Mouse (Mus musculus): ENCODE results near the gene Hspa2. TPM values are rescaled to one million over a fixed set of nuclear protein-coding genes. Genes with fewer than 3 reads are reported as not detected.

Gene Hspa2
- polyA plus RNA-seq (2012; rRNA removed) = 6.7 and 6.8 TPM in 2 replicates

DNA sequence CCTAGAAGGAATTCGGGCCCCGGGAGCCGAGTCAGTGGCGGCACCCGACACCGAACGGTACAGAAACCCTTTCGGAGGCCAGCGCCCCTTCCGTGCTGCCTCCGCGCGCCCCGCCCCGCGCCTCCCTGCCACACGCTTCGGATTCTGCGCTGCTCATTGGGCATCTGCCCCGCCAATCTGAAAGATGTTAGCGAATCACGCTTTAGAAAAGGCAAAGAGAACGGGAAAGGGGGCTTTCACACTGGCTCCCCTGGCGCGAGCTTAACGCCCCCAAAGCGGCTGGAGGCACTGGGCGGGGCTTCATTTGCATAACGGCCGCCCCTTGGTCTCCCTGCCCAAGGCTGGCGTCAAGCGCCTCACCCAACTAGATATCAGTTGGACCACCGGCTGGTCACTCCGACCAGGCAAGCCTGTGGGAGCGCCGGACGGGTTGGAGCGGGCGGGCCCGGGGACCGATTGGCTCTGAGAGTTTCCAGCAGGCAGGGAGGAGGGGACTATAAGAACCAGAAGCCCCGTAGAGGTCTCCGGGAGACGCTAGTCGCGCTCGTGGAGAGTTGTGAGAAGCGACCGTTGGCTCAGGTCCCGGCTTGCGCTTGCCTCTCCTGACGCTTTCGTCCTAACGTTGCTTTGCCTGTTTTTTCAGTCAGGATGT lies at the start of gene Hspa2:
Gene Hspa2 (plus strand): TSS at position 291 of the 652 bp plus-strand sequence.

DNA sequence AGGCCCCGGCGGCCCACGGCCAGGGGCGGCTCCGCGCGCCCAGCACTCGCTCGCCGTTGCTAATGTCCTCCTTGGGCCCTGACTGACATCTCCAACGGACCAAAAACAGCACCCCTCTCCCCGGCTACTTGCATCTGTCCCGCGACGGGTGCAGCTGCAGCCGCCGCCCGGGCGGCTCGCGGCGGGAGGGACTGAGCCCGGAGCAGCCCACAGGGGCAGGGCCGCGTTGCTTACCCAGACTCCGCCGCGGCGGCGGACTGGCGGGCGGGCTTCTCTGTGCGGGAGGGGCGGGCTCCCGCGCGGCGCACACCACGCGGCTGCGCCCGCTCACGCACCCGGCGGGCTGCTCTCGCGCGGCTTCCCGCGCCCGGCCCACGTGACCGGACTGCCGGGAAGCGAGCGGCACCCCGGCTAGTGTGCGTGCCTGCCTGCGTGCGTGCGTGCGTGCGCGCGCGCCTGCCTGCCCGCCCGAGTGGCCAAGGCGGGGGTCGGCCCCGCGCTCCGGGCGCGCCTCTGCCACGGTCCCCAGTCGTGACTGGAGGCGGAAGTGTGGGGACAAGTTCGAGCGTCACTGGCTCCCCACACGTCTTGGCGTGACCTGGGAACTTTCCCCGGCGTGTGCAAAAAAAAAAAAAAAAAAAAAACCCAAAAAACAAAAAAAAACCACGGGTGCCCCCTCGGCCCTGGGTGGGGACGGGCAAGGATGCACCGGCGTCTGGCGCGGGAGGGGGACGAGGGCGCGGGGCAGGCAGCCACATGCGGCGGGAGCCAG lies 34.6 kb upstream of the Hspa2 start, which contains the start of gene Zbtb25:
Gene Zbtb25 (minus strand): TSS at position 397 of the 772 bp plus-strand sequence.

DNA sequence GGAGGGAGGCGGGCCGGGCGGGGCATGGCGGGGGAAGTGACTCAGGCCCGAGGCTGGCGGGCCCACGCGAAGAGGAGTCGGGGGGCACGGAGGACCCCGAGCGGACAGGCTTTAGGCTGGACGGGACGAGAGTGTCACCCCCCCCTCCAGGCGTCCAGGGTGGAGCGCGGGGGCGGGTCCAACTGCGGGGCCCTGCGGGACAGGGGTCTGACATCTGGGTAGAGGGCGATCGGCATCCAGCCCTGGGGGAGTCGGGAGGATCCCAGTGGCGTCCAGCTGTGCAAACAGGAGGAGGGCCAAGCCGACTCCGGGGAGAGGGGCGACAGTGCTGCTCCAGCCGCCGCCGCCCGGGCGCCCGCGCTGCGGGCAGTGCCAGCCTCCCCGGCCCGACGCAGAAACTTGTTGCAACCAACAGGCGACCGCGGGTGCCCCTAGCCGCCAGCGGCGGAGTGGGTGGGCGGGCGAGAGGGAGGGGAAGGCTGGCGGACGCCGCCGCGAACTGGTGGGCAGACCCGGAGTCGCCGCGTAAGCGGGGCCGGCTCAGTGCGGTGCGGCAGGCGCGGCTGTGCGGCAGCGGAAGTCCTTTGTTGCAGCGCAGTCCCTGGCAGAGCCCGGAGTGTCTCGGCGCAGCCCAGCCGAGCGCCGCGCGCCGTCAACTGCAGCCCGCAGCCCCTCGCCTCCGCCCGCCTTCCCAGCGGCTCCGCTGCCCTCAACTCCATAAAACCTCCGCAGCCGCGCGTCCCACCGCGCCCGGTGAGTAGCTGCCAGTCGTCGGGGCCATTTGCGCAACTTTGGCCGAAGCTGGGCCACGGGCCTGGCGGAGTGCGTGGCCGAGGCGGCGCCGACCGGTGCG lies 33.8 kb upstream of the Hspa2 start, which contains the start of gene Zbtb1:
Gene Zbtb1 (plus strand): TSS at position 289 of the 853 bp plus-strand sequence.

DNA sequence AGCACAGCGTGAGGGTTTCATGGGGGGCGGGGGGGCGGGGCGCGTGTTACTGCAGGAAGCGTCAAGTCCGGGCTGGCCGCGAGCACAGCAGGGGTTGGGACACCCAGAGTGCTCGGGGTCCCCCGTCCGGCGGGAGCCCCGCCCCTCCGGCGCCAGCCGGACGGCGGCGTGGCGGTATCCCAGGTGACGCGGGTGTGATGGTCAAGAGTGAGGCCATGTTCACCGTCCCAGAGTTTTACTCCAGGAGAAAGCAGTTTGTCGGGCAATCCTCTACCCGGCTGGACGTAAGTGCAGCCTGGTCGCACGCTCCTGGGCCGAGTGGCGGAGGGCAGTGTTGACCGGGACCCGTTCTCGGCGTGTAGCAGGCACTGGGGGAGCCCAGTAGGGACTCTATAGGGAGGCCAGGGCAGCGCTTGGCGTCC lies 13.5 kb downstream of the Hspa2 start, which contains the start of gene Ppp1r36:
Gene Ppp1r36 (plus strand): TSS at position 106 of the 422 bp plus-strand sequence.

Other genes with a start within 250 kb of the Hspa2 start
- 0.31 TPM in 2 replicates for gene Esr2, start 226.9 kb upstream of the Hspa2 start, polyA plus RNA-seq (2012; rRNA removed)
- gene Tex21, start 157.4 kb upstream of the Hspa2 start, polyA plus RNA-seq (2012; rRNA removed) = not detected in 2 replicates
- 31.9 and 32.7 TPM in 2 replicates for gene Mthfd1, start 148.9 kb upstream of the Hspa2 start, polyA plus RNA-seq (2012; rRNA removed)
- gene Akap5, start 79.3 kb upstream of the Hspa2 start, polyA plus RNA-seq (2012; rRNA removed) = 12.5 and 12.6 TPM in 2 replicates
- gene Zbtb25, start 34.6 kb upstream of the Hspa2 start, polyA plus RNA-seq (2012; rRNA removed) = 18.7 and 19.4 TPM in 2 replicates
- gene Zbtb1, start 33.9 kb upstream of the Hspa2 start, polyA plus RNA-seq (2012; rRNA removed) = 2.8 and 3.1 TPM in 2 replicates
- 0.70 and 1.3 TPM in 2 replicates for gene Ppp1r36, start 13.4 kb downstream of the Hspa2 start, polyA plus RNA-seq (2012; rRNA removed)
- 2.9 and 3.5 TPM in 2 replicates for gene Plekhg3, start 126.7 kb downstream of the Hspa2 start, polyA plus RNA-seq (2012; rRNA removed)